Mouse (Mus musculus): Measurements from ENCODE around the gene Gm39653.
A peak's percentile ranks its signal among the peaks of the same experiment; 100 is the strongest.
"Not testable (repeated sequence)": the region's sequence is repeated elsewhere in the genome, so short reads cannot be mapped to it uniquely, and the experiment has no call there.

The Gm39653 gene

GRCm38 (mm10) chr1:63615668-63616067 is at the start of gene Gm39653:
Gm39653 (plus strand) TSS chr1:63615968.
- DNase-seq: no peak

GRCm38 (mm10) chr1:63566501-63566900 is 49.3 kb upstream of the Gm39653 start:
- DNase-seq: no peak

DNA sequence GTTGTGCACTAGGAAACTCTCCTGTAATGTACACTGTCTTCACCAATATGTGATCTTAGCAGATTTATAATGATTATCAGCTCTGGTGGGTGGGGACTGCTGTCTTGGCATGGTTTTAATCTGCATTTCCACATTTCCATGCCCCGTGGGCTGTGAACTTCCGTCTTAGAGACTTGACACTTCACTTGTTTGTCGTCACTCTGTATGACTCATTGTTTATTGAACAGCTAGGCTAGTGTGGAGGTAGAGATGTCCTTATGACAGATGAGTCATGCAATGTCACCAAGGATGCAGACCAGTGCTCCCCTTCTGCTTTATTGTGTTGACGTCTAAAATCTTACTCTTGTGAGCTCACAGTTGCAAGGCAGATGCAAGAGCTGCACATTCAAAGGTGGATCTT is 48.7 kb upstream of the Gm39653 start:
- no peak for DNase-seq

- no peak for DNase-seq
Observed at GRCm38 (mm10) chr1:63572229-63572628, 43.5 kb upstream of the Gm39653 start.

GRCm38 (mm10) chr1:63573432-63573831 is 42.3 kb upstream of the Gm39653 start:
- DNase-seq: no peak

GRCm38 (mm10) chr1:63573864-63574611 is 41.7 kb upstream of the Gm39653 start:
- no peak for DNase-seq

DNA sequence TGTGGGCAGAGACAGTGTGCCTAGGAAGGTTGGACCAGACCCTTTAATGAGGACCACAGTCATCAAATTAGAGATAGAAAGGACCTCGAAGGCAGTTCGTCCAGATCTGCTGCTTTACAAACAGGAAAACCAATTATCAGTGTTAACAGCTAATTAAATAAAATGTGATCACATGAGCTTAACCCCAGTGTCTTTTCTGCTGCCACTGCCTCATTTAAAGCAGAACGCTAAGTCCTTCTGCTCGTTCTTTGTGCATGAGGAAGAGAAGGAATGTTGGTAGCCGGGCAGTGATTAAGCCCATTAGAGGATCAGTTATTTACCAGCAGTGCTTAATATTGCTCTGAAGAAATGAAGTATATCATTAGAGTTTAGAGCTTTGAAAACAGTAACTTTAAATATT is 39.0 kb upstream of the Gm39653 start:
- DNase-seq: no peak

- DNase-seq: no peak
Observed at GRCm38 (mm10) chr1:63579153-63579552, 36.6 kb upstream of the Gm39653 start.

DNA sequence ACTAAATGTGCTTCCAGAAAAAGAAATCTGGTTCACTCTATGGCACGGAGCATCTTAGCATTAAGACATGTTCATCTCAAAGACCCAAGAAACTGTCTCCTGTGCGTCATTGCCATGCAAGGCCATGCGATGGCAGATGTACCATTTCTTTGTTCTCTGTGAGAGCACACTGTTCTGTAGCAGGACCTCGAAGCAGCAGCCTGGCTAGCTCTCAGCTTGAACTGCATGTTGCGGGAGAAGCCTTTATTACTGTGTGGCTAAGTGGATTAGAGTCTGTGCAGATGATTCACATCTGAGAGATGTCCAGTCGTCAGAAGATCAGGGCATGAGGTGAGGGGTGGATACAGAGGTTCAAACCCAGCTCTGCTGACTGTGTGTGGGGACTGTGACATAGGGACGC is 28.9 kb upstream of the Gm39653 start:
- DNase-seq: no peak

DNA sequence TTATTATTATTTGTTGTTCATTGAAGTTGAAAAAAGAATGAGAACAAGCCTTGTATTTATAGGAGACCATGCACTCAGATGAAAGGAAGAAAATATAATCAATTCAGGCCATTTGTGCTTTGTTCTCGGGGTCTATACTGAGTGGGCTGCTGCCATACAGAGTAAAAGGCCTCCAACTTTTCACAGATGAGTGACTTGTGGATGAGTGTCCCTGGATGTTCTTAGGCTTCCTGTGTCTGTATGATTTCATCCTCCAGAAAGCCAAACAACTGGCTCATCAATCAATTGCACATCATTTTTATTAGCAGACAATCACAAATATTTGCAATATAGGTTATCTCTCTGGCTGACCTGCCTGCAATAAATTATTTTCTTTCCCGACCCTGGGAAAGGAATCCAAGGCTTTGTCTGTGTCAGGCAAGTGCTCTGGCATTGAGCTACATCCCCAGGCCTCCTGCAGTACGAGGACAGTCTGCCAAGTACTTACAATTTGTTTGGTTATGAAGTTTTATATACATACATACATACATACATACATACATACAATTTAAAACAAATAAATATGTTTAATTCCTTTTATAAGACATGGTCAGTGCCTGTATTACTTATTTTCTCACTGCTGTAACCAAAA is 11.8 kb upstream of the Gm39653 start:
- DNase-seq: no peak

- DNase-seq: no peak
Observed at GRCm38 (mm10) chr1:63609613-63610012, 6.2 kb upstream of the Gm39653 start.

- peak; percentile 31 for DNase-seq
Observed at GRCm38 (mm10) chr1:63614594-63614993, 1.2 kb upstream of the Gm39653 start.

DNA sequence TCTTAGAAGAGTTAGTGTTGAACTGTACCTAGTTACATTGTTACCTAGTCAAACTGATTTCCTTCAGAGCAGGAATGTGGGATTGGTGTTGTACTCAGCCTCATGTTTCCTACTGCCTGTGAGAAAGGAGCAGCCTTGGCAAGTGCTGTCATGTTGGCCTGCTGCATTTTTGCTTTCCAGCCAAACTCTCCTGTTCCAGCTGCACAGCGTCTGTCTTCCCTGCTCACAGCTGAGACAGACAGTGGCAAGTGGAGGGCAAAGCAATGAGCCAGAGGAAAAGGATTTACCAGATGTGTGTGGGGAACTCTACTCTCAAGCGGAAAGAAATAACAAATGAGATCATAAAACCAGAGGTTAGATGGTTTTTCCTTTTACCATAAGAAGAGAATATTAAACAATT is 12.4 kb downstream of the Gm39653 start:
- no peak for DNase-seq

GRCm38 (mm10) chr1:63630390-63630789 is 14.6 kb downstream of the Gm39653 start:
- DNase-seq: not testable (repeated sequence)

DNA sequence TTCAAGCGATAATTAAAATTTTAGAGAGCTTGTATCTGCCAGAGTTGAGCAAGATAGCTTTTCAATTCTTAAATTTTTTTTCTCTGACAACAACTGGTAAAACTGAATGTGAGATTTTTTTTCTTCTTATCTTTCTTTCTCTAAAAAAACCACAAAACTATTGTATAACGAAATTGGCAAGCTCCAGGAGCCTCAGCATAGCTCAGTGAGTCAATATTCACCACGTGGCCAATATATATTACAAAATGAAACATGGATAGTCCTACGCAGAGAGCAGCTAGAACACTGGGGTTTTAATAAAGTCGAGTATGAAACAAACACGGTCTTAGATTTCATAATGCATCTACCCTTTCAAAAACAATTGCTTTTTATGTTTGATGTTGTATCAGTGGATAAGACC is 24.2 kb downstream of the Gm39653 start:
- no peak for DNase-seq

GRCm38 (mm10) chr1:63658016-63658415 is 42.2 kb downstream of the Gm39653 start:
- peak; percentile 66 for DNase-seq

DNA sequence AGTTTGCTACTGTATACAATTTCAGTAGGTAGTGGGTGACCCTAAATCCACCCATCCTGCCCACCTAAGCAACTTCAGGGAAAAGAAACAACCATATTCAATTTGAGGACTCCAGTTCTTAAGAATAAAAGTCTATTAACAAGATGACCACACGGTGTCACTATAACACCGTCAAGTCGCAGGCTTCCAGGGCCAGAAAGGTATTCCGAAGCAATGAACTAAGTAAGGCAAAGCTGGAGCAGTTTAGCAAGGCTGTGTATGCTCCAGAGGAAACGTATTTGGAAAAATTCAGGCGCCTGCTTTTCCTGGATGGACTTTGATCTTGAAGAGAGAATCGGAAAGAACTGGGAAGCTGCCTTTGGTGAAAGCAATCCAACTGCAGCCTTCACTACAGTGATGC is 43.8 kb downstream of the Gm39653 start:
- peak; percentile 42 for DNase-seq

- DNase-seq: no peak
Observed at GRCm38 (mm10) chr1:63666089-63666488, 50.3 kb downstream of the Gm39653 start.

GRCm38 (mm10) chr1:63667201-63667948 is 51.6 kb downstream of the Gm39653 start:
- DNase-seq: no peak

DNA sequence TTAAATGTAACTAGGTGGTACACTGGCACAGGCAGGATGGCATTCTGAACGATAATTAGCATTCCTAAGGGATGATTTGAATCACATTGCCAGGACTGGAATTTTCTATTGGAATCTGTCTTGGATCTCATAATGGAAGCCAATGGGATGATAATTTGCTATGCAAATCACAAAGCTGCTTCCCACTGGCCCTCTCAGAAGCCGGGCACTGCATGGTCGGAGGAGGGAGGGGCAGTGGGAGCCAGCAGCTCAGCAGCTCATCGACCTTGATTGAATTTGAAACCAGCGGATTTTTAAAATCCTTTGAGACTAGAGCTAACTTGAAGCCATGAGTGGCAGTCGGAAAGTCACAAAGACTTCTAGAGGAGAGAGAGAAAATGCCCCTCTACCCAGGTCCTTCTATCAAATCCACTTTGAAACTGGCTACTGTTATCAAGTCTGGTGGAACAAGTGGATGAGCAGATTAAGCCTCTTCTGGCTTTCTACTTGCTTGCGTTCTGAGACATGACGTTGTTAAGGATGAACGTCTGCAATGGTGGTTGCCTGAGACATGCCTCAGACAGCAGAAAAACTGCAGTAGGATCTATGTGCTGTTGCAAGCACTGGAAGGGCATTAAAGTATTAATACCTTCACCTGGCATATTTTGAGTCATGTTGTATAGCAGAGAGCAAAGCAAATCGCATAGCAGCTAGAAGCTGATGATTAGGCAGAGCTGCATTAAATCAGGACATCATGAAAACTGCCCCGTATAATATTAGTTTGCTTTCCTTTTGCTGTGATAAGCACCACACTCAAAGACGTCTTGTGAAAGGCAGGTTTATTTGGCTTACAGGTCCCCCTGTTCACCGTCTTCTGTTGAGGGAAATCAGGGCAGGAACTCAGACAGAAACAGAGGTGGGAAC is 52.4 kb downstream of the Gm39653 start:
- DNase-seq: no peak

GRCm38 (mm10) chr1:63668852-63669160 is 53.0 kb downstream of the Gm39653 start:
- no peak for DNase-seq

All from thymus, postnatal 14 days (tissue).